Mouse (Mus musculus) mouse embryonic stem cell (cell line): ENCODE results near the gene Olfr1028.

Source experiments
- in situ Hi-C, 2 experiments: fragments of 300-500 bp; cut with MboI; formaldehyde crosslinking; loops; 1 replicate in 1 of 2; 3 replicates in 1 of 2; pipeline ENCODE4 v1.14.3; 2019 to 2020; ENCODE audit warnings: low sequenced_read_pairs in 2 of 2, low pct_unique_long_range_greater_than_20kb in 1 of 2, mixed read lengths in 1 of 2; ENCODE audit not compliant: unreplicated experiment in 1 of 2

The Olfr1028 gene

DNA sequence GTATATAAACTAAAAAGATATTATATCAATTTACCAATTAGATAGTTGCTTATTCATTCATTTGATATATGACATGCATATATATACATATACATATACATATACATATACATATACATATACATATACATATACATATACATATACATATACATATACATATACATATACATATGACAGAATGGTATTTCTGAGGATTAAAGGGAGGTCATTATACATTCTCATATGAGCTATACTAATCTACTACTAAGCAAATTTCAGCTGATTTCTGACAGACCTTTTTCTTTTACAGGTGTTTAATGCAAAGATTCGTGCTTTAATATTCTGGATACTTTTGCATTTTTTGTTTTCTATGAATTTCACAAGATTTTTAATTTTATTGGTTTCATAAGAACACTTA, at the start of gene Olfr1028:
Gene Olfr1028 (plus strand): TSS at position 301 of the 400 bp plus-strand sequence.
- in situ Hi-C loops = no loop called here

DNA sequence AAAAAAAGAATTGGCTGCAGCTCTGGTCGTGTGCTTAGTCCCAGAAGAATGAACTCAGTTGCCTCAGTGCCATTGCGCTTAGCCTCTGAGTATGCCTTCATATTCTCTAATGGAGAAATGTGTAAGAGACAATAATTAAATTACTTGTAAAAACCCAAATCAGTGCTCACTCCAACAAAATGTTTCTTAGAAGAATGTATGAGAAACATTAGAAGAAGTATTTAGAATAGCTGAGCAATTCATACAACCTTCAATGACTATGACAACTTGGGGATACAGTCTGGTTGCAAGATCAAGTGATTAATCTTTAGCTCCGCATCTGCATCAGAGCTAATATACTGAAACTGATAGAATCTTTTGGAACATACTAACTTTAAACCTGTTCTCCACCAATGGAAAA, 45.3 kb upstream of the Olfr1028 start, which contains the start of gene Olfr1024:
Gene Olfr1024 (minus strand): TSS at position 101 of the 400 bp plus-strand sequence.
- in situ Hi-C loops = no loop called here

DNA sequence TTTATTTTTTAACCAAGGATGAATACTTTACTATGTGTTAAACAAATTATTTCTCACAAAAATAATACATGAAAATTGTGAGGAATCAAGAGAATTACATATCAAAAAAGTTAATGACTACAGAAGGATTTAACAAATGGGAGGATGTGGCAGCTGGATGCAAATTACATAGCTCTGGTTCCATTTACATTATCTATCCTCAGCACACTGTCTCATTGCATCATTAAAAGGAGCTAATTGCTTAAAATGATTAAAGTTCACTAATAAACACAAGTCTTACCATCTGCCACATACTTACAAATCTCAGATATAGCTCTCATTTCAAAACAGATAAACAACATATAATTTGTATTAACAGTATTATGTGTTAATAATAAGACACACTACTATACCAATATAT, 37.0 kb upstream of the Olfr1028 start:
- in situ Hi-C loops = no loop called here

DNA sequence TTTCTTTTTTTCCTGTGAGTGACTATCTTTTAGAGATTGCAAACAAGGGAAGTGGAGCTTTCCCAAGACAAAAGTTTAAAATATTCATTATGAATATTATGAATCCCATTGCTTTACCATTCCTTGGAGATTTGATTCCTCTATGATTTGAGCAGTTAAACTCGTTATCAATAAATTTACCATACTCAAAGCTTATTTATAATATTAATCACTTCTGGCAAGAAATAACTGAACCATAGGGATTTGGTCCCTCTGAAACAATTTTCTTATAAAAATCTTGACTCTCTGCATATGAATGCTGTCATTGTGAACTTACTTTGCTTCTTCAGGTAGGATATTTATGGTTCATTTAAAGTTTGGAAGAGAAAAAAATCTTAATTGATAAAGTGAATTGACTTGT, 35.3 kb upstream of the Olfr1028 start, which contains the start of gene Olfr1025-ps1:
Gene Olfr1025-ps1 (plus strand): TSS at position 301 of the 400 bp plus-strand sequence.
- in situ Hi-C loops = no loop called here

DNA sequence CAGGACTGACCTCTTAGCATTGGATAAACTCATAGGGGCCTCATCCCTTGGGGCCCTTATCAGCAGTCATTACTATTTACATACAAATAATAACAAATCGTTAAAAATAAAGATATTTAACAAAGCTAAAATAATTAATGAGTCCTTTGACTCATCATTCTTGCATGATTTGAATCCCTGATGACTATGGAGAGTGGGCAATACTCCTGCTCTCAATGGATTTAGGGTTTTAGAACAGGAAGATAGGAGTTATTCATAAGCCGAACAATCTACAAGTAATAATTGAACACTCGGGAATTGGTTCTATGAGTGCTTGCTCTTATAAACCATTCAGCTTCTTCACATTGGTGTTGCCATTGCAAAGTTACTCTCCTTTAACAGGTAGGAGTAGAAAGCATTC, 29.0 kb upstream of the Olfr1028 start, which contains the start of gene Olfr1026:
Gene Olfr1026 (plus strand): TSS at position 301 of the 400 bp plus-strand sequence.
- in situ Hi-C loops = no loop called here

DNA sequence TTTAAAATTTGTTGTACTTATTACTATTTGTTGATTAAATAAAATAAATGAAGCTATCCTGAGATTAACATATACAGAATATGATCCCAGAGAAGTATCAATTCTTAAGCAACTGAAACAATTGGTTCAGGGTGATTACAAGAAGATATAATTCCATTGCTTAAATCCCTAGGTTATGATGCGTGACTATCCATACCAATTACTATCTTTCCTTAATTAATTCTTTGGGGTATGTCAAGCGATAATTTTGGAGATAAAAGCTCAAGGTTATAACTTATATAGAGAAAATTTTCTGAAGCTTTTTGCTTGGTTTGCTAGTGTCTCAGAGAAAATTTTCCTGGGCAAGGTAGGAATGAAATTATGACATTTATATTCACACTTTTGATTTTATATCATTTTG, 23.4 kb downstream of the Olfr1028 start, which contains the start of gene Olfr1029:
Gene Olfr1029 (plus strand): TSS at position 301 of the 400 bp plus-strand sequence.
- in situ Hi-C loops = no loop called here

DNA sequence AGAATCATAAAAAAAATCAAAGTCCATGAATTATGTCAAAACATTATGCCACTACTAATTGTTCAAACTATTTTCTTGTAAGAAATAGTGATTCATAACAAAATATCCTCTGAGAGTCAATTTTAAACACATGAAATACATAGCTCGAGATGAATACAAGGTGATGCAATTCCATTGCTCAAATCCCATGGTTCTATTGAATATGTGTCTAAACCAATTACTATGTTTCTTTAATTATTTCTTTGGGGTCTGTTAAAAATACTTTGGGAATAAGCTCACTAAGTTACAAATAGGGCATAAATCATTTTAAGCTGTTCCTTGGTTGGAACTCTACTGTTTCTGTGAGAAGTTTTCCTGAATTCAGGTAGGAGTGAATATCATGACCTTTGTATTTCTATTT, 28.7 kb downstream of the Olfr1028 start, which contains the start of gene Olfr1030:
Gene Olfr1030 (plus strand): TSS at position 301 of the 400 bp plus-strand sequence.
- in situ Hi-C loops = no loop called here

DNA sequence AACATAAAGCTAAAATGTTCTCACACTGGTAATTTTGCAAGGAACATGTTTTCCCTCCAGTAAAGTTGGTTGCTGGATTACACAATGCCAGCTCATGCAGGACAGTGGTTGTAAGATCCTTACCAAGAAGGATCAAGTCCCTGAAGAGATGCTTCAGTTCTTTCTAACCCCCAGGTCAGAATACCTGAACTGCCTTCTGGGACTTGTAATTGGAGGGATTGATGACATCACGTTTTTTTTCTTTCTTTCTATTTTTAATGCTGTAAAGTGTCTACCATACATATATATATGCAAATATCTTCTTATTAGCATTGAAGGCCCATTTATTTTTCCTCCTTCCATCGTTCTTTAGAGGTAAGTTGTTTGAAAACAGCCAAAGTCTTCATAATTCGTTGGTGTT, 39.8 kb downstream of the Olfr1028 start, which contains the start of gene Olfr1031:
Gene Olfr1031 (plus strand): TSS at position 301 of the 400 bp plus-strand sequence.
- in situ Hi-C loops = no loop called here
